In the genomic region with DNA sequence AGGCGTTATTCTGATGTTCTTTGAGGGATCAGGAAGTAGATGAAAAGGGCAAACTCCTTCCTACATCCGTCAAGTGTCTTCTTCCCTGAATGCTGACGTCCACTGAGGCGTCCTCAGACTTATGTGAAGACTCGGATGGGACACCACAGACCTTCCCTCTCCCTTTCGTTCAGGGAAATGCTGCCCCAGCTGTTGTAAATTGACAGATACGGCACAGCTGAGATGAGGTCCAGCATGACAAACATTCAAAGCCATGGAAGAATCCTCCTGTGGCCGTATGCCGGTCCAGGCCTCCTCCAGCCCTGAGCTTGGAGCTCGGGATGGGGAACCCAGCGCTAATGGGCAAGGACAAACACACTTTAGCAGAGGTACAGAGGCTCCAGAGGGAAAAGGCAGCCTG, we compare ENCODE assay signal across 26 mouse cellular contexts.
"Had no signal": no experiment of that assay in that cellular context is flagged by ENCODE, and none has a peak within 500 bp of the region (broad histone marks: within the 10 kb centered on the region; RNA-seq: fewer than 3 reads in every experiment).

No protein-coding gene starts in this region.

- H3K4me3 ChIP-seq: embryonic facial prominence, embryonic 10.5 days; embryonic facial prominence, embryonic 12.5 days; embryonic facial prominence, embryonic 13.5 days; embryonic facial prominence, embryonic 15.5 days; erythroblast, embryonic 14.5 days; forebrain, embryonic 12.5 days; forebrain, embryonic 15.5 days; gastrocnemius, adult 2 months; heart, adult 2 months had no signal

- H3K9ac ChIP-seq: embryonic facial prominence, embryonic 12.5 days; embryonic facial prominence, embryonic 13.5 days; embryonic facial prominence, embryonic 15.5 days; forebrain, embryonic 12.5 days; forebrain, embryonic 15.5 days; forebrain, postnatal 0 days had no signal

- H3K4me2 ChIP-seq: embryonic facial prominence, embryonic 12.5 days; embryonic facial prominence, embryonic 13.5 days; embryonic facial prominence, embryonic 15.5 days; forebrain, embryonic 12.5 days; forebrain, embryonic 15.5 days had no signal

- ATAC-seq: forebrain, embryonic 14.5 days; forebrain, embryonic 15.5 days; forebrain, embryonic 16.5 days; forebrain, postnatal 0 days had no signal

- DNase-seq: cerebellum, adult 2 months; cerebellum, adult 8-10 months; cerebellum, adult 9-10 months; cerebellum, adult 9-11 months; cerebellum, postnatal 14 days; cerebellum, postnatal 25 days; cerebellum, postnatal 36 days; embryo, embryonic 11 days; forebrain, postnatal 0 days; gastrocnemius, adult 2 months; gastrocnemius, postnatal 10 days; gastrocnemius, postnatal 14 days; gastrocnemius, postnatal 25 days; gastrocnemius, postnatal 36 days; heart, adult 11 months; heart, adult 18-20 months; heart, adult 2 months had no signal

- H3K9me3 ChIP-seq: embryonic facial prominence, embryonic 10.5 days; embryonic facial prominence, embryonic 12.5 days; embryonic facial prominence, embryonic 13.5 days; embryonic facial prominence, embryonic 15.5 days; forebrain, embryonic 12.5 days; forebrain, embryonic 15.5 days had no signal

- H3K36me3 ChIP-seq: embryonic facial prominence, embryonic 15.5 days; forebrain, embryonic 15.5 days had no signal

- H3K27ac ChIP-seq: embryonic facial prominence, embryonic 10.5 days; embryonic facial prominence, embryonic 12.5 days; embryonic facial prominence, embryonic 13.5 days; embryonic facial prominence, embryonic 15.5 days; forebrain, embryonic 12.5 days; forebrain, embryonic 15.5 days; gastrocnemius, adult 2 months; heart, adult 2 months had no signal

- H3K27me3 ChIP-seq: embryonic facial prominence, embryonic 12.5 days; embryonic facial prominence, embryonic 13.5 days; embryonic facial prominence, embryonic 15.5 days; forebrain, embryonic 12.5 days; forebrain, embryonic 15.5 days had no signal
